Mouse (Mus musculus): ENCODE results near the gene Hist1h2bf.
"Not testable (repeated sequence)": the region's sequence is repeated elsewhere in the genome, so short reads cannot be mapped to it uniquely, and the experiment has no call there.

GRCm38 (mm10) chr13:23570261-23571021 lies 3.6 kb downstream of the Hist1h2bf start:
- not testable (repeated sequence) for TF ChIP-seq POLR2A (IDR thresholded peaks at IDR 0.05; ENCODE audit: borderline replicate concordance, low read depth, low read length); CTCF (IDR thresholded peaks at IDR 0.05; ENCODE audit: low read depth, low read length)

All from bone marrow macrophage, adult 2 months (primary cell).